Mouse (Mus musculus) C2C12 (cell line): ENCODE data around the gene Pomgnt2.

Experiments
- CEBPB ChIP-seq: IDR thresholded peaks from one replicate; pipeline ENCODE4 v1.6.1; 2011; ENCODE audit warnings: low read depth, mild to moderate bottlenecking, control low read depth, moderate library complexity
- CTCF ChIP-seq: IDR thresholded peaks from one replicate; pipeline ENCODE4 v1.5.1; 2011; ENCODE audit not compliant: control insufficient read depth, insufficient read depth, insufficient read length
- MAX ChIP-seq: IDR thresholded peaks from one replicate; pipeline ENCODE4 v1.6.1; 2011; ENCODE audit warnings: mild to moderate bottlenecking, control low read depth
- MYOD1 ChIP-seq: IDR thresholded peaks from one replicate; pipeline ENCODE4 v1.6.1; 2011; ENCODE audit warnings: low read depth; ENCODE audit not compliant: control insufficient read depth, insufficient read length
- MYOG ChIP-seq: IDR thresholded peaks from one replicate; pipeline ENCODE4 v1.6.1; 2011; ENCODE audit not compliant: control insufficient read depth, insufficient read length; ENCODE audit errors: extremely low read depth
- USF1 ChIP-seq: IDR thresholded peaks from one replicate; pipeline ENCODE4 v1.6.1; 2011; ENCODE audit warnings: low read depth, mild to moderate bottlenecking, control low read depth, moderate library complexity

GRCm38 (mm10) chr9:121989536-121989935, 7.4 kb downstream of the Pomgnt2 start:
- TF ChIP-seq MAX (no peak), CTCF (no peak), USF1 (no peak), MYOD1 (no peak), CEBPB (no peak), MYOG (no peak)
